12 mouse cellular contexts compared by ENCODE assay signal in the genomic region with DNA sequence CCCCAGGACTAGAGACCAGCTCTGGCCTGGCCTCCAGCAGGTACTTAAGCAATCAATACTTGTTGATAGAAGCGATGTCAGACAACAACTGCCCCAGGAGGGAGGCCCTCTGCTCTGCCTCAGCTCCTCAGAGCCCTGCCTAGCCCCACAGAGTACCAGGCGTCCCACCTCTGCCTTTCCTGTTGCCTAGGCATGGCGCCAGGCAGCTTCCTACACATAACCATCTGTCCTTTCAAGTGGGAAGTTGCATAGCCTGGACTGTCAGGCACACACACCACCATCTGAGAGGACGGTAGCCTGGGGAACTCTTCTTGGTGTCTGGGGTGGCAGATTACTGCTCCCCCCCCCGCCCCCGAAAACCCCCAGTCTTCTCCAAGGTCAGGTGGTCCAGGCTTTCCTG. TPM values are rescaled to one million over a fixed set of nuclear protein-coding genes. Genes with fewer than 3 reads are reported as not detected.
A peak's percentile ranks its signal among the peaks of the same experiment; 100 is the strongest.
DNase-seq lines count a peak whose midpoint lies in the region; ATAC-seq lines count a peak whose summit lies in the region.
"Had no signal": no experiment of that assay in that cellular context is flagged by ENCODE, and none has a peak within 500 bp of the region (broad histone marks: within the 10 kb centered on the region; RNA-seq: fewer than 3 reads in every experiment).

No protein-coding gene starts in this region.

- H3K36me3 ChIP-seq in kidney, embryonic 15.5 days = no peaks in the 10 kb centered on the region
- no peaks in the 10 kb centered on the region for H3K36me3 ChIP-seq in limb, embryonic 12.5 days
- H3K36me3 ChIP-seq: heart, embryonic 12.5 days; liver, embryonic 12.5 days had no signal

- peak; percentile 62 to 68 for DNase-seq in kidney, postnatal 36 days
- peak; percentile 65 for DNase-seq in right cerebral cortex, postnatal 25 days
- DNase-seq in cerebellum, adult 18-20 months = no peak
- DNase-seq in retina, postnatal 1 day = no peak
- DNase-seq: adrenal gland, adult 8-10 months had no signal

- WGBS in kidney, embryonic 15.5 days = 59% methylated on average over 6 of the region's 6 CpGs
- WGBS in limb, embryonic 12.5 days = 67% methylated on average over 6 of the region's 6 CpGs

- H3K4me2 ChIP-seq in kidney, embryonic 15.5 days = no peak overlapping the region
- no peak overlapping the region for H3K4me2 ChIP-seq in limb, embryonic 12.5 days
- H3K4me2 ChIP-seq: heart, embryonic 12.5 days; hindbrain, embryonic 14.5 days; liver, embryonic 12.5 days had no signal

- no peak overlapping the region; the same call in 1 of the 2 replicates for H3K27ac ChIP-seq in kidney, embryonic 15.5 days
- peak overlapping the region; percentile 91 for H3K27ac ChIP-seq in limb, embryonic 12.5 days
- H3K27ac ChIP-seq: hindbrain, embryonic 14.5 days; liver, embryonic 12.5 days had no signal

- no peaks in the 10 kb centered on the region; the same call in 1 of the 2 replicates for H3K9me3 ChIP-seq in kidney, embryonic 15.5 days (replicated peaks)
- no peaks in the 10 kb centered on the region for H3K9me3 ChIP-seq in limb, embryonic 12.5 days
- H3K9me3 ChIP-seq: heart, embryonic 12.5 days; liver, embryonic 12.5 days had no signal

- H3K4me1 ChIP-seq in kidney, embryonic 15.5 days = peaks cover 13% of the 10 kb centered on the region
- peaks cover 42% of the 10 kb centered on the region for H3K4me1 ChIP-seq in limb, embryonic 12.5 days (replicated peaks)

- no peaks in the 10 kb centered on the region for H3K27me3 ChIP-seq in kidney, embryonic 15.5 days
- peaks cover 2% of the 10 kb centered on the region; the same call in 1 of the 2 replicates for H3K27me3 ChIP-seq in limb, embryonic 12.5 days

- H3K4me3 ChIP-seq in kidney, embryonic 15.5 days (replicated peaks) = no peak overlapping the region
- no peak overlapping the region for H3K4me3 ChIP-seq in limb, embryonic 12.5 days (replicated peaks)
- H3K4me3 ChIP-seq: heart, embryonic 12.5 days; liver, embryonic 12.5 days had no signal

- no peak for ATAC-seq in kidney, embryonic 15.5 days (replicated peaks; ENCODE audit: low FRiP score)
- ATAC-seq in hematopoietic stem cell, adult 5-6 weeks (replicated peaks in 1 of 2; ENCODE audit: insufficient read depth in 1 of 2, low FRiP score in 2 of 2, low TSS enrichment in 1 of 2, low read depth in 1 of 2, poor library complexity in 2 of 2, severe bottlenecking in 2 of 2) = peak; percentile 65 to 75
- ATAC-seq in limb, embryonic 12.5 days (ENCODE audit: insufficient number of reproducible peaks, insufficient read depth, low FRiP score, low TSS enrichment, low read depth) = no peak
- ATAC-seq: liver, embryonic 12.5 days had no signal

- no peak overlapping the region for H3K9ac ChIP-seq in kidney, embryonic 15.5 days
- no peak overlapping the region for H3K9ac ChIP-seq in limb, embryonic 12.5 days (replicated peaks)
- H3K9ac ChIP-seq: heart, embryonic 12.5 days; hindbrain, embryonic 14.5 days; liver, embryonic 12.5 days had no signal

RNA-seq across cellular contexts. Expression of a gene that starts 6.2 kb away (rescaled TPM):
- 4.6 and 5.0 TPM in 2 replicates for polyA plus RNA-seq in kidney, embryonic 15.5 days (2015; fragmentation: Nextera tagmentation; extraction: Ambion mirVana)
- not detected in 2 replicates for total RNA-seq in hematopoietic stem cell, adult 5-6 weeks (2017)
- polyA plus RNA-seq in limb, embryonic 12.5 days (2016; fragmentation: Nextera tagmentation; extraction: Ambion mirVana) = 28.6 and 33.0 TPM in 2 replicates
- total RNA-seq: megakaryocyte-erythroid progenitor cell, adult 5-6 weeks had no signal

Comparison
In these comparisons a context has a peak if more than half of its experiments do, and no peak if none do; other contexts are left out.
1. DNase-seq: peak in kidney, postnatal 36 days (2 of 2) and right cerebral cortex, postnatal 25 days (single experiment); none in cerebellum, adult 18-20 months (0 of 2) and retina, postnatal 1 day (single experiment).
2. ATAC-seq: peak in hematopoietic stem cell, adult 5-6 weeks (2 of 2); none in kidney, embryonic 15.5 days (single experiment) and limb, embryonic 12.5 days (single experiment).